In genomic region chr5:75832341-75832740, GRCm38 (mm10) we compare ENCODE assay signal across 22 mouse cellular contexts.
DNase-seq lines count a peak whose midpoint lies in the region; TF ChIP-seq lines count a peak whose summit lies in the region.
"Had no signal": no experiment of that assay in that cellular context is flagged by ENCODE, and none has a peak within 500 bp of the region (broad histone marks: within the 10 kb centered on the region; RNA-seq: fewer than 3 reads in every experiment).

No protein-coding gene starts in this region.

- WGBS in kidney, adult 2 months = 57% methylated on average over 5 of the region's 5 CpGs

- TF ChIP-seq CTCF in kidney, adult 2 months (conservative IDR thresholded peaks at IDR 0.05; ENCODE audit: insufficient read depth, insufficient read length, low read depth, low read length) = no peak

- H3K36me3 ChIP-seq in kidney, adult 2 months (ENCODE audit: control insufficient read depth, insufficient read depth, low read length) = no peaks in the 10 kb centered on the region
- H3K36me3 ChIP-seq: embryonic facial prominence, embryonic 13.5 days; forebrain, embryonic 12.5 days; heart, embryonic 10.5 days; heart, embryonic 15.5 days; hindbrain, embryonic 13.5 days had no signal

- peak; percentile 6 to 10 for DNase-seq in frontal cortex, postnatal 36 days (ENCODE audit: low spot score in 2 of 2)
- DNase-seq in frontal cortex, postnatal 14 days (ENCODE audit: low spot score in 2 of 2) = no peak
- DNase-seq in kidney, adult 9 months = peak; percentile 22
- DNase-seq in kidney, adult 2 months = no peak
- peak; percentile 8 to 21 for DNase-seq in right cerebral cortex, adult 2 months (ENCODE audit: low spot score in 2 of 2)
- no peak for DNase-seq in right cerebral cortex, postnatal 4 days
- DNase-seq in R1 (ENCODE audit: low read depth, low spot score) = peak; percentile 47
- no peak for DNase-seq in Muller cell, postnatal 12 days (ENCODE audit: inconsistent ontology term)
- DNase-seq: adrenal gland, postnatal 10 days; B cell, adult 2 months; cerebellum, adult 11-12 months; cerebellum, adult 9-11 months; cerebellum, postnatal 36 days; gastrocnemius, postnatal 36 days; heart, adult 18-20 months; heart, postnatal 14 days had no signal

- no peak overlapping the region for H3K4me3 ChIP-seq in kidney, adult 2 months (ENCODE audit: insufficient read depth, low read depth, low read length)
- H3K4me3 ChIP-seq: embryonic facial prominence, embryonic 13.5 days; forebrain, embryonic 12.5 days; heart, embryonic 10.5 days; heart, embryonic 15.5 days; hindbrain, embryonic 13.5 days had no signal

- H3K27ac ChIP-seq in kidney, adult 2 months (ENCODE audit: insufficient read depth, low read depth, low read length) = no peak overlapping the region
- H3K27ac ChIP-seq: embryonic facial prominence, embryonic 13.5 days; forebrain, embryonic 12.5 days; heart, embryonic 10.5 days; heart, embryonic 15.5 days; hindbrain, embryonic 13.5 days; hindbrain, postnatal 0 days had no signal

- no peak for TF ChIP-seq POLR2A in kidney, adult 2 months (IDR thresholded peaks at IDR 0.05; ENCODE audit: low read depth, low read length)

- H3K27me3 ChIP-seq in kidney, adult 2 months (replicated peaks; ENCODE audit: control insufficient read depth, insufficient read depth, low read length) = no peaks in the 10 kb centered on the region
- H3K27me3 ChIP-seq: forebrain, embryonic 12.5 days; hindbrain, embryonic 13.5 days had no signal

- H3K4me1 ChIP-seq in kidney, adult 2 months (ENCODE audit: control insufficient read depth, insufficient read depth, low read length) = peaks cover 2% of the 10 kb centered on the region; the same call in 1 of the 2 replicates

Comparison
In these comparisons a context has a peak if more than half of its experiments do, and no peak if none do; other contexts are left out.
1. DNase-seq: peak in frontal cortex, postnatal 36 days (2 of 2), kidney, adult 9 months (single experiment), right cerebral cortex, adult 2 months (2 of 2) and R1 (single experiment); none in frontal cortex, postnatal 14 days (0 of 2), kidney, adult 2 months (single experiment), right cerebral cortex, postnatal 4 days (single experiment) and Muller cell, postnatal 12 days (single experiment).